Mouse (Mus musculus): ENCODE data around the gene Rsph9.

The Rsph9 gene

DNA sequence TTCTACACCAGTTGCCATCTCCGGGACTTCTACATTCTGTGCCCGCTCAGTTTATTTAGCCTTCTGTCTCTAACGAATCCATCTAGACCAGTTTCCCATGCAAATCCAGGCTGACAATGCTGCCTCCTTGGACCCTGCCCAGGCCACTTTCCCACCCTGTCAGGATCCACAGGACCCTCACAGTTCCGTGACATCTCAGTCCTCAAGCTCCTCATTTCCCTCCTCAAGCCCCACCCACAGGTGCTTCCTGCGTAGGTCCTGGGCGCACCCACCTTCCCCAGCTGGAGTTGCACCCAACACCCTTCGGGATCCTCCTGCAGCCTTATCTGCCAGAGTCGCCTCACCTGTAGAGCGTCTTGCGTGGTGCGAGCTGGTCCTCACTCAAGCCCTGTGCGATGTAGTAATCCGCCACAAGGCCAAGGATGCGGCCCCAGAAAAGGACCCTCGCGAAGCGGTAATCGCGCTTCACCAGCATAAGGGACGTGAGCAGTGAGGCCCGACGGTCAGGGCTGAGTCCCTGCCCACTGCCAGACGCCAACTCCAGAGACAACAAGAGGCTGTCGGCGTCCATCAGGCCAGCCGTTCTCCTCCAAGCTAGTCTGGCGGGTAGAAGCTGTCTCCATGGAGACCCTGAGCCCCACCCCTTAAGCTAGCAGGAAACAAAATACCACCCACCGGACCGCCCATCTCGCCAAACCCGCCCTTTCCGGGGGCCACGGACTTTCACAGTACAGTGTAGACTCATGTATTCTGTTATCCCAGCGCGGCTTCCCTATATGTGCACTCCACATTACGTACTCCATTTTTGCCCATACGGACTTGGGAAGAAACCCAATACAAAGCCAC lies at the start of gene Rsph9:
Gene Rsph9, minus strand, starts transcription at position 639 of the 846 bp plus-strand sequence.
- peak; percentile 81 to 87 for DNase-seq (ENCODE audit: low spot score in 2 of 2)

DNA sequence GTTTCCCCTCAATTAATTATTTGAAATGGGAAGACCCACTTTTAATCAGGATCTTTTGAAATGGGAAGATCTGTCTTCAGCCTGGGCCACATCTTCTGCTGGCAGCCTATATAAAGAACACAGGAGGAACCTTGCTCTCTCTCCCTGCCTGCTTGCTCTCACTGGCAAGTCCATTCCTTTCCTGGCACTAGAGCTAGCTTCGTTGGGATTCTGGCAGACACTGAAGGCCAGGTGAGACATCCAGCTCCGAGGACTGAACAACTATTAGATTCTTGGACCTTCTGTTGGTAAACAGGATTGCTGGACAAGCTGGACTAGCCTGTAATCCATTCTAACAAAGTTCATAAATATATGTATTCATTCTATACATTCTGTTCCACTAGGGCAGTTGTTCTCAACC lies 44.8 kb upstream of the Rsph9 start:
- DNase-seq (ENCODE audit: low spot score in 2 of 2): no peak

DNA sequence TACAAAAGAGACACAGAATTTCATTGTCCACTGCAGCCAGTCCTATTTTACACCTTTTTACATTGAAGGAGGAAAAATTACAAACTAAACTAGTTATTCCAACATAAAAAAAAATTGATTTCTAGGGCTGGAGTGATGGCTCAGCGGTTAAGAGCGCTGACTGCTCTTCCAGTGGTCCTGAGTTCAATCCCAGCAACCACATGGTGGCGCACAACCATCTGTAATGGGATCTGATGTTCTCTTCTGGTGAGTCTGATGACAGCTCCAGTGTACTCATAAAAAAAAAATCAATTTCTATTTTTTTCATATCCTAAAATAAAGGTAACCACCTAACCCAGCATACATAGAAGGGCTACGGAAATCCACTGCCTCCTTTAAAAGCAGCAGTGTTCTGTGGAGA lies 38.3 kb upstream of the Rsph9 start:
- peak in 1 of 2 experiments; percentile 18 for DNase-seq (ENCODE audit: low spot score in 2 of 2)

DNA sequence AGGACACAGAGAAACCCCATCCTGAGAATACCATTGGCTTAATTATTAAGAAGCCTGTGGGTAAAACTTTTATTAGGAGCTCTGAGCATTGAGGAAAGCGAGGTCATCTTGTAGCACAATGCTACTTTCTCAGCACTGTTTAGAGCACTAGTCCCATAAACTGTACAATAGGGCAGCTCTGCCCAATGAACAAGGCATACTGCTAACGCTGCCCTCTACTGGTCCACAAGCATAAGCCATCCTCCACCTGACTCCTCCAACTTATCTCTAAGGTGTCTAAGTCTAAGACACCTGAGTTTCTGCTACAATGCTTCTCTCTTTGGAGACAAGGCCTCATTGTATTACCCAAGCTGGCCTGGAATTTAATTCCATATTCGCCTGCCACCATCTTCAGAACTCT lies 26.5 kb upstream of the Rsph9 start:
- peak; percentile 37 to 64 for DNase-seq (ENCODE audit: low spot score in 2 of 2)

DNA sequence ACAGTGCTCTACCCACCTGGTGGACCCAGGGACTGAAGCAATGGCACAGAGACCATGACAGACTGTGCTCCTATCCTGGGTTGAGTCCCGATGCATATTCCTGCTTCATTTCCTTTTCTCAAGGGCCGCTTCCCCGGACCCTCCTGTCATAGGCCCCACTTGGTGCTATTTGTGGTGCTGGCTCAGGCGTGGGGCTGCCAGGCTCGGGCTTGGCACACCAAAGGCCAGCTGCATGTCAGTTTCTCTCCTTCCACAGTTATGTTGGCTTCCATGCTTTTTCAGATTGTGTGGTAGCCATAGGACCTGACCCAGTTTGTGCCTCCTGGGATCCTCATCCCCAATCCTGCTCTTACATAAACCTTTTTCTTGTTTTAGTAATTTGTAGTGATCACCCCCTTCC lies 24.8 kb upstream of the Rsph9 start:
- DNase-seq (ENCODE audit: low spot score in 2 of 2): peak in 1 of 2 experiments; percentile 60

DNA sequence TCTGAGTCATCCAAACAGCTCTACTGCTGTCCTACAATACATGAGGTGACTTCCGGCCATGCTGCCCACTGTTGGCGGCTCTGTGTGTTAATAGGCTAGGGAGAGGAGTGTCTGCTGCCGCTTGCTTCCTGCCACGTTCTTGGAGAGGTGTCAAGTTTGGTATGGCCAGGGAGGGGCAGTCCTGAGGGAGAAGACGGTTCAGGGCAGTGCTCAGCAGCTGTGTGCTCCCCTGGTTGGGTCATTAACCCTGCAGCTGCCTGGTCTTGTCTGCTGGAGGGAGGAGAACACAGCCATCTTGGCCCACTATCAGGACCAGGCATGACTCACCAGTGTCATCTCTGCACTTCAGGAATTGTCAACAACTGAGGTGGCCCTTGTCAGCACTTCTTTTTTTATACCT lies 24.3 kb upstream of the Rsph9 start:
- DNase-seq (ENCODE audit: low spot score in 2 of 2): peak in 1 of 2 experiments; percentile 60

DNA sequence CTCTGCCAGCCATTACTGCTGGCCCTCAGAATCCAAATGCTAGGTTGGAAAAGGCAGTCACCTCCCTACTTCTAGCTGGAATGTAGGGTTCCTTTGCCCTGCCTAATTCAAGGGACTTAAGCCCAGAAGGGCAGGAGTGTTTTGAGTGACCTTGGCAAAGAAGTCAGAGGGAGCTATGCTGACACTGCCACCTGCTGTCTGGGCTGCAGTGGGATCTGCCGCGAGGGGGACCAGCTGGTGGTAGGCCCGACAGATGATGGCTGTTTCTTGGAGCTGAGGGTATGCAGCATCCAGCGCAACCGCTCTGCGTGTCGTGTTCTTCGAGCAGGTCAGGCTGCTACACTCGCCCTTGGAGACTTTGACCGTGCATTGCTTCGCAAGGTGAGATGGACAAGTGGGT lies 23.0 kb upstream of the Rsph9 start:
- peak in 1 of 2 experiments; percentile 62 for DNase-seq (ENCODE audit: low spot score in 2 of 2)

DNA sequence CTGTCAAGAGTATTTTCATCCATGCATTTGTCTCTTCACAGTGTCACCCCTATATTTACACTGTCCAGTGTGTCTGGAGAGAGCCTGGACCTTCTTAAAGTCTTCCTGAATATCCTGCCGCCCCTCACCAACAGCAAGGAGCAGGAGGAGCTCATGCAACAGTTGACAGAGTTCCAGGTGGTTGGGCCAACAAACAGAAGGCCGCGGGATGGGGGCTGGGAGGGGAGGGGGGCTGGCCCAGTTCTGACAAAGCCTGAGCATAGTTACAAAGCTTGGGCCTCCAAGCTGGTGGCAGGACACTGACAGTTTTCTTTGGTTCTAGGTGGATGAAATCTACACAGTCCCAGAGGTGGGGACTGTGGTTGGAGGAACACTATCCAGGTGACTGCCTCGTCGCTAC lies 22.3 kb upstream of the Rsph9 start:
- no peak for DNase-seq (ENCODE audit: low spot score in 2 of 2)

DNA sequence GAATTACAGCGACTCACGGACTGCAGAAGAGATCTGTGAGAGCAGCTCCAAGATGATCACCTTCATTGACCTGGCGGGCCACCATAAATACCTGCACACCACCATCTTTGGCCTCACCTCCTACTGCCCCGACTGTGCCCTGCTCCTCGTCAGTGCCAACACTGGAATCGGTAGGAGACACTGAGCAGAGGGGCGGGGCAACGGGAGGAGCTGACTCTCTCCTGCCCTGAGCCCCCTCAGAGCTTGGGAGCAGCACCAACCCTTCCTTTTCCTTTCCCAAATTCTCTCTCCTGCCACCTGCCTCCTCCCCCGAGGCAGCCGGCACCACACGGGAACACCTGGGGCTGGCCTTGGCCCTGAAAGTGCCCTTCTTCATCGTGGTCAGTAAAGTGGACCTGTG lies 21.4 kb upstream of the Rsph9 start:
- peak in 1 of 2 experiments; percentile 63 for DNase-seq (ENCODE audit: low spot score in 2 of 2)

DNA sequence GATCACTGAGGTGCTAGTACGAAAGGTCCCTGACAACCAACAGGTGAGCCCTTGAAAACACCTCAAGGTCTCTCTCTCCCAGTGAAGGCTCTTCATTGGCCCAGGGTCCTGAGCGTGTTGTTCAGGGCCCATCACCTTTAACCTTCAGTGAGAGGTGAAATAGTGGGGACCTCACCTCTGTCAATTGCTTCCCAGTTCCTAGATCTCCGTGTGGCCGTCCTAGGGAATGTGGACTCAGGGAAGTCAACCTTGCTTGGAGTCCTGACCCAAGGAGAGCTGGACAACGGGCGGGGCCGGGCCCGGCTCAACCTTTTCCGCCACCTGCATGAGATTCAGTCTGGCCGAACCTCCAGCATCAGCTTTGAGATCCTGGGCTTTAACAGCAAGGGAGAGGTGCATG lies 20.8 kb upstream of the Rsph9 start:
- no peak for DNase-seq (ENCODE audit: low spot score in 2 of 2)

DNA sequence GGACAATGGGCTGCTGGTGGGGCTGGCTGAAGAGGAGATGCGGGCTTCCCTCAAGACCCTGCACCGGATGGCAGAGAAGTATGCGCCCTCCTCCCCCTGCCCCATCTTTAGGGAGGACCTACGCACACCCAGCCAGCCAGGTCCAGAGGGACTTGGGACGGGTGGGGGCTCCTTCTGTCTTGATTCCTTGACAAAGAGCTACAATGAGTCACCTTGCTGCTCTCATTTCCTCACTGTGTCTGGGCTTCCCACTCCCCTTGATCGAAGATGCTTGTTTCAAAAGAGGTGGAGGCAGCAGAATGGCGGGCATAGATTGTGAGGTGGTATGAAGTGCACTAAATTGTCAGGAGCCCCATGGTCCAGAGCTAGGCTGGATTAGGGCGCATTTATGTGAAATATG lies 20.3 kb upstream of the Rsph9 start:
- DNase-seq (ENCODE audit: low spot score in 2 of 2): peak in 1 of 2 experiments; percentile 62

DNA sequence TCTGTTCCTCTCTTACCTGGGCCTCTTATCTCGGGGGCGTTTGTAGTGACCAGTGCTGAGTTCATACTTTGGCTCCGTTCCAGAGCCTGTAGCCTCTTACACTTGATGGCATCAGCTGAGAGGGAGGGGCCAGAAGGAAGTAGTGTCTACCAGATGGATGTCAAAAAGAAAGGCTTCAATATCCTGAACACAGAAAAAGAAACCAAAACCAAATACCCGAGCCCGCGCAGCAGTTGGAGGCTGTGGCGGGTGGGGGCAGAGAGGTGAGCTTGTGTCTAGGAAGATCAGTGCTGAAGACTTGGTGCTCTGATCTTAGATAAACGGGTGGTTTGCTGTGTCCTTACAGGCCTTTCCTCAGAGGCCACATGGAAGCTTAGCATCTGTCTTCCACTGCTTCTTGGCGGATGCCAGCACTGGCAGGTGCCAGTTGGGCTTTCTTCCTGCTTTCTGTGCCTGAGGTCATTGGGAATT lies 19.0 kb upstream of the Rsph9 start:
- peak; percentile 49 to 73 for DNase-seq (ENCODE audit: low spot score in 2 of 2)

DNA sequence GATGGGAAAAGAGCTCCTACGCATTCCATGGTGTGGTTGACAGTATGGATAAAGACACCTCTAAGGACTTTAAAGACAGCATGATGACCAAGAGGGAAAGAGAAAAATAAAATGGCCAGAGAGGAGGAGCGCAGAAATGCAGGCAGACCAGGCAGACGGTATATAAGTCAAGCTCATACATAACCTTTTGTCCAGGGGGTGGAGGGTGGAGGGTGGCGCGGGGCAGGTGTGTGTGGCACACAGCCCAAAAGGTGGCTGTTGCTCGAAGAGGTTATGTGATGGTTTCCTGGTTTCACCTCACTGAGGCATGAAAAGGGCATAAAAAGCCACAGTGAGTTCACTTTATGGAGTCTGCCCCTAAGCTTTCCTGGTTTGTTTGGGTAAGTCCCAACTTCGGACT lies 18.5 kb upstream of the Rsph9 start:
- DNase-seq (ENCODE audit: low spot score in 2 of 2): no peak

DNA sequence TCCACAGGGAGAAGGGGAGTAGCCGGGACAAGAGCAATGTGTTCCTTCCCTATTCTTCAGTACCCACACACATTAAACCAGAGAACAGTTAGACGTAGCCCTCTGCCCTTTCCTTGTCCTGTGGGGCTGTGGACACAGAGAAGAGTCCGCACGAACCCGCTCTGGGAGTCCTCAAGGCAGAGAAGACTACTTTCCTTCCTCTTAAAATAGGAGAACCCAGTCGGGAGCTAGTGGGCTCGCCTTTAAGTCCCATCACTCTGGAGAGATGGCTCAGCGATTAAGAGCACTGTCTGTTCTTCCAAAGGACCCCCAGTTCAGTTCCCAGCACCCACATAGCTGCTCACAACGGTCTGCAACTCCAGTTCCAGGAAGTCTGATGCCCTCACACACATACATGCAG lies 17.7 kb upstream of the Rsph9 start:
- peak in 1 of 2 experiments; percentile 61 for DNase-seq (ENCODE audit: low spot score in 2 of 2)

DNA sequence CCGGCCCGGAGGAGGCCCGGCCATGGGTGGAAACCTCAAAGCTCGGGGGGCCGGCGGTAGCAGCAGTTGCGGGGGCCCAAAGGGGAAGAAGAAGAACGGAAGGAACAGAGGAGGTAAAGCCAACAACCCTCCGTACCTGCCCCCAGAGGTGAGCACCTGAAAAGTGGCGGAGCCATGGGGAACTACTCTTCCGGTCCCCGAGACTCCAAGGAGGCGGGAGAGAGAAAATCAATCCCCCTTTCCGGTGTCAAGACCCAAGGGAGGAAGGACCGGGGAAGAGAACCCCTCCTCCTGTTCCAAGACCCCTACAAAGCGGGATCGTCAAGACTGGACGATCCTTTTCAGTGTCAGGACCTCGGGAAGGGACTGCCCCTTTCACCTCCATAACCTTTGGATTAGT lies 17.2 kb upstream of the Rsph9 start:
- DNase-seq (ENCODE audit: low spot score in 2 of 2): no peak

DNA sequence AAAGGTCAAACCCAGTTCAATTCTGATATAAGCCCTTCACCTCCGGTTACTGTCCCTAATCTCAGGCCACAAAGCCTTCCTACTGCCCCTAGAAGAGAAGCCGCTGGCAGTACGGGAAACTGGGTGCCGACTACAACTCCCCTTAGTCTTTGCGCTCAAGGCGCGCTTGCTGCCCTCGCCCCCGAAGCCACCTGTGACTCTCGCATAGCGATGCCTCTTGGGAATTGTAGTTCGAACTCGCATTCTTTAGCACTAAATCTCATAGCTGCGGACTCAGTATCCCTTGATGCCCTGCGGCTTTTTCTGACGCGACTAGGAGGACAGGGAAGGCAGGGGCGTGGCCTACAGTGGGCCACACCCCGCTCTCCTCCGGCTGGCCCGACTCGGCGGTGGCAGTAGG lies 16.7 kb upstream of the Rsph9 start, which contains the start of gene Gtpbp2:
Gene Gtpbp2, plus strand, starts transcription at position 347 of the 400 bp plus-strand sequence.
- DNase-seq (ENCODE audit: low spot score in 2 of 2): peak; percentile 94 to 95

DNA sequence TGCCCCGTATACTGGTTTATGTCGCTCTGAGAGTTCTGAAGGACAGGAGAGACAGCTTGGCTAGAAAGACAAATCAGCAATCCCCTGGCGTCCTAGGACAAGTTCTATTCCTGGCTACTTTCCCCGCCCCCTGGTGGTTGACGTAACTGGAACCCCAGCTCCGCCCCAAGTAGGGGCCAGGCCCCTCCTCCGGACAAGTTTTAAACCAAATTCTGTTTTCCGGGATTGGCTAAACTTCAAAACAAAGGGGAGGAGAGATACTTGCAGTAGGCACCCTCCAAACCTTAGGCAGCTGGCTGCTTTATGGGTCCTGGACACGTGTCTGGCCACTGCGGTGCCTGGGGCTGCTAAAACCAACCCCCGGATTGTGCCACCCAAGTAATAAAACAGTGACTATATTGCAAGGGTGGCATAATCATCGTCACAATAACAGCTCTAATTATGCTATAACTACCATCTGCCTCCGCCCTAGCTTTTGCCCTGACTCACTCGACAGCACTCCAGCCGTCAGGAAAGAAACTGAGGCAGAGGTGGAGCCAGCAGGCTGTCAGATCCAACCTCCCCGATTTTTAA lies 16.2 kb upstream of the Rsph9 start:
- peak; percentile 96 to 97 for DNase-seq (ENCODE audit: low spot score in 2 of 2)

DNA sequence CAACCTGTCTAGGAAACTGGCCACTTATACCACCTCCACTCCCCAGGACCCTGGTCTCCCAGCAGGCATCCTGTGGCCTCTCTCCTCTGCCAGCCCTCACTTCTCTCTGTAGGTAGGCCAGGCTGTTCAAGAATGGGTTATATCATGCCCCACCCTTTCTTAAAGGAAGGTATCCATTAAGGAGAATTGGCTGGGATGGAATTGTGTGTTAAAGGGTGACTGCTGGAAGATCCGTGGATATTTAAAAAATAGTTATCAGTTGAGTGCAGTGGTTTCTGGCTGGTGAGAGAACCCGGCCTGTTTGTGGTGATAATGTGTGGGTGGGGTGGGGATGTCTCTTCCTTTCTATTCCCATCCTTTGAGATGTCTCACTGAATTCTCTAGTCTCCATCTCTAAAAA lies 15.2 kb upstream of the Rsph9 start:
- DNase-seq (ENCODE audit: low spot score in 2 of 2): peak; percentile 65 to 69

DNA sequence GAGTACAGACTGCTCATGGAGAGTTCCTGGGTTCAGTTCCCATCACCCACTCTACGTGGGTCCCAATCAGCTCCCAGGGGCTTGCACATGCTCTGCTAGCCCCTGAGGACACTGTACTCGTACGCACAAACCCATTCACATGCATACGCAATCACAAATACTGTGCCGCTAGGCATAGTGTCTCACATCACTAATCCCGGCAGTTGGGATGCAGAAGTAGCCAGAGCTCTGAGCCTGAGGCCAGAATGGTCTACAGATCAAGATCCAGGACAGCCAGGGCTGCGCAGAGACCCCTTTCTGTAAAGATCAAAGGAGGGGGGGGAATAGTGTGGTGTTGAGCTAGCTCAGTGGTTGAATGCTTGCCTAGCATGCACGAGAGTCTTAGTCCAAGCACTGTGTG lies 13.1 kb upstream of the Rsph9 start:
- peak in 1 of 2 experiments; percentile 62 for DNase-seq (ENCODE audit: low spot score in 2 of 2)

DNA sequence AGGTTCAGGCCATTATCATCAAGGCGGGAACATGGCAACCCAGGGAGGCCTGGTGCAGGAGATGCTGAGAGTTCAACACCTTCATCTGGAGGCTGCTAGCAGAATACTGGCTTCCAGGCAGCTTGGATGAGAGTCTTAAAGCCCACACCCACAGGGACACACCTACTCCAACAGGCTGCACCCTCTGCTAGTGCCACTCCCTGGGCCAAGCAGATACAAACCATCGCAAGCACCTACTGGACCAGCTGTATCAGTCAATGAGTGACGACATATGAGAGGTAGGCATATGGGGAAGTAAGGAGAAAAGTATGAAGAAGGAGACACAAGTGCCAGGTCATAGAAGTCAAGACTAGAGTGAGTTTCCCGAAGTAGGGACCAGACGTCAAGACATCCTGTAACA lies 12.7 kb upstream of the Rsph9 start:
- DNase-seq (ENCODE audit: low spot score in 2 of 2): peak; percentile 74 to 79

DNA sequence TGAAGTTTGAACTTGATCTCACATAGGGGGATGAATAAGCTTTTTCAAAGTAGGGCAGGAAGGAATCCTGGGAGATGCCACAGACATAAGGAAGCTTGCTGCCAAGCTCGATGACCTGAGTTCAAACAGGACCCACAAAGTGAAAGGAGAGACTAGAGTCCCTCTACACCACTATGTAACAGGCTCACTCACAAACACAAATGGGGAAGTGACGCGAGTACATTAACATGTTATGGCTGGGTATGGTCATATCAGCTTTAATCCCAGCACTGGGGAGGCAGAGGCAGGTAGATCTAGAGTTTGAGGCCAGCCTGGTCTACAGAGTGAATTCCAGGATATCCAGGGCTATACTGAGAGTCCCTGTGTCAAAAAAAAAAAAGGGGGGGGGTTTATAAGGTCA lies 10.3 kb upstream of the Rsph9 start:
- no peak for DNase-seq (ENCODE audit: low spot score in 2 of 2)

DNA sequence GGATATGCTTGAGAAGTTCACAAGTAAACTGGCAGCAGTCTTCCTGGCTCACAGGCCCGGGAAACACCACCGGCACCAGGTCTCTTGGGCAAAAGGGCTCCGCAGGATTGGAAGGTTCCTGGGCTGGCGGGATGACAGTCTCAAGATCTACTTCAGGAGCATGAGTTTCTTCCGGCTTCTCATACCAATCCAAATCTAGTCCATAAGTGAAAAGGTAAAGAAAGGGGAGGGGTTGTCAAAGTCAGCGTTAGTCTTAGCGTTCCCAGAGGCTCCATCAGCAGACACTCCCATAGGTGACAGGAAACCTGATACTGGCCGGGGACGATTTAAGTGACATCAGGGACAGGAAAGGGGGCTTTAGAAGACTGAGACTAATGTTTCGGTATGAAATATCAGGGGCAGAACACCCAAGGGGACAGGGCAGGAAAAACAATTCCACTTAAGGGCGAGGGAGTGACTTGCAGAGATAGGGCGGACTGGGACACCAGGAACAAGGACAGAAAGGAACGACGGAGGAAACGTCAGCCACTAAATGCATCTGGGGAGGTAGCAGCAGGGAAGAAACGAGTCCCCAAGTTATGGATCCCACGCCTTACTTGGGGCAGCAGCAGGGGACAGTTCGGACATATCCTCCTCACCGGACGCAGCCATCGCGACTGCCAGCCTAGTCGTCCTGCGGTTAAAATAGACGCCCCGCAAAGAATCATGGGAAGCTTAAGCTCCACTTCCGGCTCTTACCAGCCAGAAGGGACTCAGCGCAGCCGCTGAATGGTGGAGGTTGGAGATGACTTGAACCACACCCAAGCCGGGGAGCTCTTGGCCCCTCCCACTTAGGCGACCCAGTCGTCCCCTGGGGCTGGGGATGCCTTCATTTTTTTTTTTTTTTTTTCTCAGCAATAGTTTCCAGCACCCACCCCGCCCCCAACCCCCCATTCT lies 9.1 kb upstream of the Rsph9 start, which contains the start of gene Mad2l1bp:
Gene Mad2l1bp, minus strand, starts transcription at position 707 of the 936 bp plus-strand sequence.
- peak; percentile 92 for DNase-seq (ENCODE audit: low spot score in 2 of 2)
